Mouse (Mus musculus) heart, embryonic 11.5 days (tissue): ENCODE measurements around the gene Arhgap1. TPM values are rescaled to one million over a fixed set of nuclear protein-coding genes. Genes with fewer than 3 reads are reported as not detected.

ENCODE experiments used
- ATAC-seq: fragments of 200-750 bp; cut with Nextera tagmentation; replicated peaks from 2 replicates; pipeline ENCODE4 v1.8.0; 2017; ENCODE audit warnings: moderate library complexity; ENCODE audit not compliant: insufficient number of reproducible peaks, low FRiP score, low TSS enrichment
- H3K27ac ChIP-seq: fragments of 300-500 bp; sonication (generic); 2 replicates; pipeline ENCODE4 v1.5.1; 2014; ENCODE audit warnings: mild to moderate bottlenecking, low read depth, low read length
- H3K27me3 ChIP-seq: fragments of 300-500 bp; sonication (generic); 2 replicates; pipeline ENCODE4 v1.6.1; 2014; ENCODE audit warnings: mild to moderate bottlenecking, low read length, mixed read lengths; ENCODE audit not compliant: control insufficient read depth, insufficient read depth
- H3K36me3 ChIP-seq: fragments of 300-500 bp; sonication (generic); 2 replicates; pipeline ENCODE4 v1.6.1; 2014; ENCODE audit warnings: mild to moderate bottlenecking, low read length, moderate library complexity, mixed read lengths; ENCODE audit not compliant: control insufficient read depth, insufficient read depth
- H3K4me1 ChIP-seq: fragments of 300-500 bp; sonication (generic); 2 replicates; pipeline ENCODE4 v1.6.1; 2014; ENCODE audit warnings: low read length; ENCODE audit not compliant: control insufficient read depth, insufficient read depth
- H3K4me2 ChIP-seq: fragments of 300-500 bp; sonication (generic); 2 replicates; pipeline ENCODE4 v1.6.1; 2014; ENCODE audit warnings: mild to moderate bottlenecking, moderate library complexity
- H3K4me3 ChIP-seq: fragments of 300-500 bp; sonication (generic); 2 replicates; pipeline ENCODE4 v1.5.1; 2014; ENCODE audit warnings: low read depth, low read length
- H3K9ac ChIP-seq: fragments of 300-500 bp; sonication (generic); 2 replicates; pipeline ENCODE4 v1.6.1; 2014; ENCODE audit warnings: mild to moderate bottlenecking, low read depth, low read length, moderate library complexity
- H3K9me3 ChIP-seq: fragments of 300-500 bp; sonication (generic); replicated peaks from 2 replicates; pipeline ENCODE4 v1.6.1; 2016; ENCODE audit warnings: low read length; ENCODE audit not compliant: control insufficient read depth
- WGBS: fragments of 180-500 bp; shearing (Covaris S2); extraction: QIAGEN DNeasy Blood & Tissue Kit; methylation state at CpG from one replicate; pipeline ENCODE4 v1.1.7; 2014; ENCODE audit not compliant: insufficient replicate concordance; 5-methylcytosine and 5-hydroxymethylcytosine counted together
- polyA plus RNA-seq: library from polyadenylated mRNA; unstranded; fragments of >200 nt; fragmentation: Nextera tagmentation; extraction: Ambion mirVana; gene quantifications from 2 replicates; pipeline ENCODE4 v1.2.1, GENCODE M21; 2014

Gene Arhgap1
- polyA plus RNA-seq, 1 experiment from 2014 or later, result 186 TPM

- H3K4me1 ChIP-seq, result no peaks in the 10 kb centered on the region
- H3K9ac ChIP-seq, result no peak overlapping the region
- no peak overlapping the region for H3K4me3 ChIP-seq
- no peaks in the 10 kb centered on the region for H3K9me3 ChIP-seq
- no peaks in the 10 kb centered on the region for H3K27me3 ChIP-seq
- 77% methylated on average over 2 of the region's 2 CpGs for WGBS
- no peak overlapping the region for H3K4me2 ChIP-seq
- peaks cover 39% of the 10 kb centered on the region for H3K36me3 ChIP-seq
- no peak for ATAC-seq
- no peak overlapping the region for H3K27ac ChIP-seq
These were observed 6.7 kb upstream of the Arhgap1 start for GRCm38 (mm10) chr2:91642825-91643415.

GRCm38 (mm10) chr2:91644021-91644420 is 5.6 kb upstream of the Arhgap1 start:
- Histone ChIP-seq H3K36me3 (peaks cover 39% of the 10 kb centered on the region), H3K27me3 (no peaks in the 10 kb centered on the region), H3K4me1 (peaks cover 7% of the 10 kb centered on the region), H3K9ac (no peak overlapping the region), H3K27ac (no peak overlapping the region), H3K9me3 (no peaks in the 10 kb centered on the region), H3K4me3 (no peak overlapping the region), H3K4me2 (no peak overlapping the region)
- 93% methylated on average over 11 of the region's 11 CpGs for WGBS
- no peak for ATAC-seq

GRCm38 (mm10) chr2:91645354-91645753 is 4.3 kb upstream of the Arhgap1 start:
- H3K27me3 ChIP-seq, result no peaks in the 10 kb centered on the region
- peaks cover 9% of the 10 kb centered on the region for H3K4me1 ChIP-seq
- H3K27ac ChIP-seq, result no peak overlapping the region
- H3K4me3 ChIP-seq, result no peak overlapping the region
- ATAC-seq, result no peak
- 93% methylated on average over 15 of the region's 15 CpGs for WGBS
- H3K9ac ChIP-seq, result no peak overlapping the region
- peaks cover 39% of the 10 kb centered on the region for H3K36me3 ChIP-seq
- H3K9me3 ChIP-seq, result no peaks in the 10 kb centered on the region
- H3K4me2 ChIP-seq, result no peak overlapping the region

- no peak overlapping the region for H3K4me2 ChIP-seq
- no peaks in the 10 kb centered on the region for H3K9me3 ChIP-seq
- ATAC-seq, result no peak
- no peak overlapping the region for H3K27ac ChIP-seq
- no peak overlapping the region for H3K9ac ChIP-seq
- H3K4me1 ChIP-seq, result peaks cover 9% of the 10 kb centered on the region
- H3K4me3 ChIP-seq, result no peak overlapping the region
- no peaks in the 10 kb centered on the region for H3K27me3 ChIP-seq
- WGBS, result 94% methylated on average over 11 of the region's 11 CpGs
- peaks cover 39% of the 10 kb centered on the region for H3K36me3 ChIP-seq
These were observed 3.8 kb upstream of the Arhgap1 start for GRCm38 (mm10) chr2:91645811-91646210.

- Histone ChIP-seq H3K27me3 (no peaks in the 10 kb centered on the region), H3K4me2 (no peak overlapping the region), H3K4me1 (peaks cover 16% of the 10 kb centered on the region), H3K9ac (no peak overlapping the region), H3K36me3 (peaks cover 39% of the 10 kb centered on the region), H3K27ac (no peak overlapping the region), H3K9me3 (no peaks in the 10 kb centered on the region), H3K4me3 (no peak overlapping the region)
- no peak for ATAC-seq
- 22% methylated on average over 1 of the region's 1 CpGs for WGBS
These were observed 2.9 kb upstream of the Arhgap1 start for GRCm38 (mm10) chr2:91646733-91647132.

- no peak for ATAC-seq
- Histone ChIP-seq H3K4me3 (peak overlapping the region; percentile 92), H3K27me3 (no peaks in the 10 kb centered on the region), H3K4me2 (peak overlapping the region; percentile 97), H3K4me1 (peaks cover 40% of the 10 kb centered on the region), H3K36me3 (peaks cover 38% of the 10 kb centered on the region), H3K9ac (peak overlapping the region; percentile 94), H3K9me3 (no peaks in the 10 kb centered on the region), H3K27ac (peak overlapping the region; percentile 90; the same call in 1 of the 2 replicates)
- WGBS, result 2% methylated on average over 15 of the region's 15 CpGs
These were observed 508 bp upstream of the Arhgap1 start for GRCm38 (mm10) chr2:91649152-91649551.

GRCm38 (mm10) chr2:91650360-91650995 is 818 bp downstream of the Arhgap1 start:
- Histone ChIP-seq H3K4me1 (peaks cover 53% of the 10 kb centered on the region), H3K27me3 (no peaks in the 10 kb centered on the region), H3K9ac (peak overlapping the region; percentile 94), H3K4me3 (peak overlapping the region; percentile 92), H3K4me2 (peak overlapping the region; percentile 91), H3K27ac (peak overlapping the region; percentile 90), H3K36me3 (peaks cover 34% of the 10 kb centered on the region), H3K9me3 (no peaks in the 10 kb centered on the region)
- ATAC-seq, result peak; percentile 36
- 12% methylated on average over 16 of the region's 16 CpGs for WGBS

- Histone ChIP-seq H3K36me3 (peaks cover 24% of the 10 kb centered on the region), H3K9ac (peak overlapping the region; percentile 60), H3K27ac (peak overlapping the region; percentile 91), H3K4me2 (peak overlapping the region; percentile 91), H3K27me3 (no peaks in the 10 kb centered on the region), H3K4me1 (peaks cover 62% of the 10 kb centered on the region), H3K4me3 (peak overlapping the region; percentile 16; the same call in 1 of the 2 replicates), H3K9me3 (no peaks in the 10 kb centered on the region)
- no peak for ATAC-seq
- WGBS, result 75% methylated on average over 14 of the region's 14 CpGs
These were observed 2.0 kb downstream of the Arhgap1 start for GRCm38 (mm10) chr2:91651458-91652258.
